Mouse (Mus musculus) heart, adult 2 months (tissue): ENCODE data around the gene Rassf3. TPM values are rescaled to one million over a fixed set of nuclear protein-coding genes. Genes with fewer than 3 reads are reported as not detected.

Experiments
- DNase-seq, 2 experiments: peaks; one replicate each; pipeline ENCODE4 v3.0.0; 2021
- H3K27ac ChIP-seq: fragments of 200-600 bp; 2 replicates; pipeline ENCODE4 v1.8.1; 2022
- H3K27me3 ChIP-seq: fragments of 200-500 bp; 2 replicates; pipeline ENCODE4 v1.6.1; 2012; ENCODE audit warnings: mild to moderate bottlenecking, low read length, inconsistent platforms, mixed read lengths; ENCODE audit not compliant: control insufficient read depth, insufficient read depth
- H3K36me3 ChIP-seq: fragments of 200-500 bp; 2 replicates; pipeline ENCODE4 v1.6.1; 2012; ENCODE audit warnings: low read length, inconsistent platforms; ENCODE audit not compliant: control insufficient read depth, insufficient read depth
- H3K4me1 ChIP-seq: fragments of 200-500 bp; 2 replicates; pipeline ENCODE4 v1.6.1; 2011; ENCODE audit warnings: low read length; ENCODE audit not compliant: control insufficient read depth, insufficient read depth
- H3K4me3 ChIP-seq: fragments of 200-600 bp; 2 replicates; pipeline ENCODE4 v1.8.1; 2022
- H3K79me2 ChIP-seq: fragments of 200-500 bp; replicated peaks from 2 replicates; pipeline ENCODE4 v1.6.1; 2012; ENCODE audit warnings: mild to moderate bottlenecking, inconsistent platforms, low read length, moderate library complexity, mixed read lengths; ENCODE audit not compliant: control insufficient read depth, insufficient read depth
- H3K9ac ChIP-seq: fragments of 200-500 bp; 2 replicates; pipeline ENCODE4 v1.6.1; 2012; ENCODE audit warnings: low read depth, mild to moderate bottlenecking, control low read depth, inconsistent platforms, low read length, mixed read lengths
- CTCF ChIP-seq: fragments of 200-600 bp; IDR thresholded peaks from 2 replicates; pipeline ENCODE4 v1.8.1; 2022; ENCODE audit warnings: antibody characterized with exemption, mild to moderate bottlenecking, moderate library complexity
- EP300 ChIP-seq: fragments of 200-500 bp; IDR thresholded peaks from 2 replicates; pipeline ENCODE4 v1.6.1; 2011; ENCODE audit warnings: low read depth, low read length, control low read depth; ENCODE audit not compliant: insufficient read depth
- POLR2A ChIP-seq: fragments of 200-500 bp; IDR thresholded peaks from 2 replicates; pipeline ENCODE4 v1.6.1; 2011; ENCODE audit warnings: mild to moderate bottlenecking, low read depth, low read length, control low read depth; ENCODE audit not compliant: insufficient read depth
- WGBS: fragments of 180-500 bp; shearing (Covaris S2); methylation state at CpG from one replicate; pipeline ENCODE4 v1.1.7; 2018; 5-methylcytosine and 5-hydroxymethylcytosine counted together
- intact Hi-C: fragments of 180-260 bp; cut with DNase I; formaldehyde crosslinking; loops from one replicate; pipeline ENCODE4 v1.15.1; 2025
- polyA plus RNA-seq: library from polyadenylated mRNA; depleted of rRNA; stranded (reverse); fragments of >200 nt; gene quantifications from 2 replicates; pipeline ENCODE4 v1.2.3, GENCODE M21; 2012
- total RNA-seq, 2 experiments: library from RNA; stranded (reverse); gene quantifications; 2 replicates each; pipeline ENCODE4 v1.2.3; 2021

Gene Rassf3
- total and polyA plus RNA-seq, 3 experiments: 69.4 to 135 (median 134) TPM

GRCm38 (mm10) chr10:121435546-121436257, 40.4 kb downstream of the Rassf3 start:
- intact Hi-C loops: no loop called here
- Histone ChIP-seq H3K27me3 (no peaks in the 10 kb centered on the region), H3K9ac (peak overlapping the region; percentile 38; the same call in 1 of the 2 replicates), H3K4me1 (peaks cover 41% of the 10 kb centered on the region), H3K36me3 (peaks cover 9% of the 10 kb centered on the region; the same call in 1 of the 2 replicates), H3K4me3 (no peak overlapping the region), H3K79me2 (peaks cover 5% of the 10 kb centered on the region), H3K27ac (peak overlapping the region; percentile 93)
- WGBS: 62% methylated on average over 28 of the region's 28 CpGs
- DNase-seq: no peak
- TF ChIP-seq EP300: no peak
- TF ChIP-seq CTCF: no peak
- no peak for TF ChIP-seq POLR2A

DNA sequence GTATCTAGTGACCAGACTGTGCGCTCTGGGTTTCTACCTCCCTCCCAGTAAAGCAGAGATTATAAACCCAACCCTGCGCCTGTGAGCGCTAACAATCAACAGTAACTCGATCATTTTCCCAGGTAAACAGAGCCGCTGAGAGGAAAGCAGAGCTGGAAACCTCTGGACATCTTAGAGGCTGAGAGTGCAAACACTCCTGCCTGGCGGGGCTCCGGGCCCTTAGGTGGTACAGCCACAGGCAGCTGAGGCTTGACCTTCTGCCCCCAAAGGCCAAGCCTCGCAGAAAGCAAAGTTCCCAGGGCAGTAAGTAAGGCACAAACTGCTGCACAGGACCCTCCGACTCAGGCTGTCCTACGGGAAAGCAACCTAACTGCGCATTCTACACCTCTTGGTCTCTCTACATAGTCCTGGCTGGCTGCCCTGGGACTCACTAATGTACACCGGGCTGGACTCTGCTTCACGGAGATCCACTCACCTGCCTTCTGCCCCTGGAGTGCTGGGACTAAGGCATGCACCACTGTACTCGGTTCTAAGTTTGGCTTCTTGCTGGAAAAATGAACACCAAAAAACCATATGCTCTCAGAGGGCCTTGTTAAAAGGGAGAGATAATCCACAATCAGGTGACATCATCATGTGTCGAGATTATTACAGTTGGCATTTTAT, 41.6 kb downstream of the Rassf3 start:
- Histone ChIP-seq H3K27me3 (no peaks in the 10 kb centered on the region), H3K27ac (peak overlapping the region; percentile 93), H3K4me1 (peaks cover 41% of the 10 kb centered on the region), H3K9ac (peak overlapping the region; percentile 24), H3K4me3 (no peak overlapping the region), H3K79me2 (peaks cover 5% of the 10 kb centered on the region), H3K36me3 (peaks cover 7% of the 10 kb centered on the region; the same call in 1 of the 2 replicates)
- 73% methylated on average over 15 of the region's 15 CpGs for WGBS
- no peak for TF ChIP-seq CTCF
- no peak for TF ChIP-seq EP300
- TF ChIP-seq POLR2A: no peak
- intact Hi-C loops: no loop called here
- DNase-seq: no peak

GRCm38 (mm10) chr10:121432635-121433280, 43.4 kb downstream of the Rassf3 start:
- peak; percentile 15; the same call in 1 of the 2 replicates for TF ChIP-seq CTCF
- TF ChIP-seq POLR2A: no peak
- no peak for TF ChIP-seq EP300
- peak overlapping the region; percentile 53 for H3K9ac ChIP-seq
- WGBS: 9% methylated on average over 16 of the region's 16 CpGs
- peak overlapping the region; percentile 5 for H3K4me3 ChIP-seq
- peaks cover 7% of the 10 kb centered on the region; the same call in 1 of the 2 replicates for H3K36me3 ChIP-seq
- H3K79me2 ChIP-seq: peaks cover 5% of the 10 kb centered on the region
- intact Hi-C loops: no loop called here
- peaks cover 42% of the 10 kb centered on the region for H3K4me1 ChIP-seq
- no peaks in the 10 kb centered on the region for H3K27me3 ChIP-seq
- H3K27ac ChIP-seq: peak overlapping the region; percentile 93
- peak; percentile 54 to 58 for DNase-seq

GRCm38 (mm10) chr10:121432041-121432634, 44.0 kb downstream of the Rassf3 start:
- peak overlapping the region; percentile 60 for H3K9ac ChIP-seq
- TF ChIP-seq EP300: no peak
- no peak for TF ChIP-seq CTCF
- peaks cover 5% of the 10 kb centered on the region for H3K79me2 ChIP-seq
- no peaks in the 10 kb centered on the region for H3K27me3 ChIP-seq
- 0 out of 2 replicates have a peak overlapping the region, but pooled peaks have one; percentile 1 for H3K4me3 ChIP-seq
- DNase-seq: peak in 1 of 2 experiments; percentile 62
- H3K36me3 ChIP-seq: peaks cover 7% of the 10 kb centered on the region; the same call in 1 of the 2 replicates
- 16% methylated on average over 12 of the region's 12 CpGs for WGBS
- peaks cover 46% of the 10 kb centered on the region for H3K4me1 ChIP-seq
- intact Hi-C loops: no loop called here
- H3K27ac ChIP-seq: peak overlapping the region; percentile 93

GRCm38 (mm10) chr10:121430764-121431540, 45.2 kb downstream of the Rassf3 start:
- Histone ChIP-seq H3K27me3 (no peaks in the 10 kb centered on the region), H3K4me1 (peaks cover 47% of the 10 kb centered on the region), H3K79me2 (peaks cover 5% of the 10 kb centered on the region), H3K27ac (peak overlapping the region; percentile 93), H3K36me3 (peaks cover 7% of the 10 kb centered on the region; the same call in 1 of the 2 replicates), H3K4me3 (peak overlapping the region; percentile 35), H3K9ac (peak overlapping the region; percentile 63)
- TF ChIP-seq POLR2A (no peak), EP300 (no peak), CTCF (no peak)
- 34% methylated on average over 15 of the region's 15 CpGs for WGBS
- intact Hi-C loops: loop anchor here (1.0 kb wide), 2 partner anchors 8 to 45 kb away; partner anchors contain the start of gene Rassf3
- DNase-seq: no peak
